Mouse (Mus musculus) cerebellum, adult 18-20 months (tissue): ENCODE measurements around the gene Gramd1a.

Experiments used
- DNase-seq, 2 experiments: peaks; one replicate each; pipeline ENCODE4 v3.0.0; 2021

Gramd1a gene

GRCm38 (mm10) chr7:31122641-31123631 lies 32.8 kb downstream of the Gramd1a start:
- DNase-seq: peak; percentile 87 to 93

DNA sequence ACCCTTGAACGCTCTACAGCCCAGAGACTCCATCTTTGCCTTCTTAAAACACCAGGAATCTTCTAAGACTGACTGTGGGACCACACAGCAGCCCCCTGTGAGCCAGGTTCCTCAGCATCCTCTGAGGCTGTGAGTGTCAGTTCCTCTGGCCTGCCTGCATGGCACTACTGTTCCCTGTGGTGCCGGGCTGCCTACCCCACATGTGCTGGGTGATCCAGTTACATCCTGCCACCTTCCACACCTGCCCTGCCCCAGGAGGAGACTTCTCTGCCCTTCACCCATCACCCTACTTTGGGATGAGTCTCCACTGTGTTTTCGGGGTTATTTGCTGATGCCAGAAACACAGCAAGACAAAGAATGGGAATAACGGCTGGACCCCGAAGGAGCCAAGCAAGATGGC lies 36.1 kb downstream of the Gramd1a start:
- DNase-seq: no peak

GRCm38 (mm10) chr7:31118486-31118885 lies 37.2 kb downstream of the Gramd1a start:
- peak; percentile 70 to 75 for DNase-seq

DNA sequence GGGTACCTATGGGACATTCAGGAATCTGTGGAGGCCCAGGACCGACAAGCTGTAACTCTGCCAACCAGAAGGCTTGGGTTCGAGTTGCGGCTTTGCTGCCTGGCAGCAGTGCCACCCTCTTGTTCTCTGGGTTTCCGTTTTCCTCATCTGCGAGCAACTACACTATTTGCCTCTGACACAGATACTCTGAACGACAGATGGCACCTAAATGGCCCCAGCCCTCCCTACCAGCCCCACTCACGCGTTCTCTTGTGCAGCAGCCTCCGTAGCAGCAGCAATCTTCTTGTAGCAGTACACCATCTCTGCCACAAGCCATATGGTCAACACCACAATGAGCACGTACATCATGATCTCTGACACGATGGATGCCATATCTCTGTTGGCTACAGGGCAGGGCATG lies 38.2 kb downstream of the Gramd1a start:
- peak; percentile 62 to 65 for DNase-seq

DNA sequence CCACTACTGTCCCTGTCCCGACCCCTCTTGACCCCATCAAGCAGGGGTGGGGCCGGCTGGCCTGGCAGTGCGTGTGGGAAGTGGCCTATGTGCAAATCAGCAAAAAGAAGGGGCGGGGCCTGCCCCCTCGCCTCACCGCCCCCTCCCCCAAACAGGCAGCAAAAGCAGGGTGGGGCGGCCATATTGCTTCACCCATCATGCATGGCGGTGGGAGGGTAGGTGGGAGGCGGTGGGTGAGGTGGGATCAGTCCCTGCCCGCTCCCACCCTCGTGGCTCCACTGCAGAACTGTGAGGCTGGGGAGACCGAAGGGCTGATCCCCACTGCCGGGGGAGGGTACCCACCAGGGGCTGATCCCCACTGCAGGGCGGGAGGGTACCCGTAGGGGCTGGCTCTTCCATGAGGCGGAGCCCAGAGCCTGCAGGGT lies 39.0 kb downstream of the Gramd1a start:
- DNase-seq: peak in 1 of 2 experiments; percentile 35

GRCm38 (mm10) chr7:31115587-31116043 lies 40.1 kb downstream of the Gramd1a start:
- peak; percentile 71 to 73 for DNase-seq

GRCm38 (mm10) chr7:31115182-31115581 lies 40.5 kb downstream of the Gramd1a start, which contains the start of gene Hpn:
TSS of gene Hpn (minus strand) at chr7:31115290.
- no peak for DNase-seq

DNA sequence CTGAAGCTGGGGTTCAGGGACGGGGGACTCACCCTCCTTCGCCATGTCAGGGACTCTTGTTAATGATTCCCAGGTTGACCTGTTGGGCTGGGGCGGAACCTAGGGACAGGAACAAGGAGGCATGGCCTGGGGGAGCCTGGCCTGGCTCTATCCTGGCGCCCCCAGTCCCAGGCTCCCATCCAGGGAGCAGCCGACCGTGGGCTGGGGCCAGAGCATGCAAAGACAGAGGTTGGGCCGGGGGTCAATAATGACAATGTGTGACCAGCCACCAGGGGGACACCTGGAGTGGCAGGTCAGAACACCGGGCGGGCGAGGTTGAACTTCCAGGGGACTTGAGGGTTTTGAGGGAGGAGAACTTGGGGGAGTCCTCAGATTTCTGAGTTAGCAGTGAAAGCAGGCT lies 41.0 kb downstream of the Gramd1a start:
- no peak for DNase-seq

GRCm38 (mm10) chr7:31113800-31114199 lies 41.9 kb downstream of the Gramd1a start:
- DNase-seq: no peak

DNA sequence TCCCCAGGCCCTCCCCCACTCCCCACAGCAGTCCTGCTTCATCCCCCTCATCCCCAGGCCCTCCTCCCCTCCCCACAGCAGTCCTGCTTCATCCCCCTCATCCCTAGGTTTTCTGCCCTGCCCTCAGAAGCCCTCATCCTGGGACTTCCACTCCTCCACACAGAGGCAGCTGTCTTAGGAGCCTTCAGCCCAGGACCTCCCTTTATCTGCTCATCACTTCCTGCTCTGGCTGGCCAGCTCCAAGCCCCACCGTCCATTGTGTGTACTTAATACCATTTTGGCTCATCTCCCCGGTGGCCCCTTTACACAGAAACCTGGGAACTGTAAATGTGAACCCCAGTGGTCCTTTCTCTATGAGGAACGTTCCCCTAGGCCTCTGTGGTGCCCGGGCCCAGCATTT lies 43.7 kb downstream of the Gramd1a start:
- DNase-seq: no peak

DNA sequence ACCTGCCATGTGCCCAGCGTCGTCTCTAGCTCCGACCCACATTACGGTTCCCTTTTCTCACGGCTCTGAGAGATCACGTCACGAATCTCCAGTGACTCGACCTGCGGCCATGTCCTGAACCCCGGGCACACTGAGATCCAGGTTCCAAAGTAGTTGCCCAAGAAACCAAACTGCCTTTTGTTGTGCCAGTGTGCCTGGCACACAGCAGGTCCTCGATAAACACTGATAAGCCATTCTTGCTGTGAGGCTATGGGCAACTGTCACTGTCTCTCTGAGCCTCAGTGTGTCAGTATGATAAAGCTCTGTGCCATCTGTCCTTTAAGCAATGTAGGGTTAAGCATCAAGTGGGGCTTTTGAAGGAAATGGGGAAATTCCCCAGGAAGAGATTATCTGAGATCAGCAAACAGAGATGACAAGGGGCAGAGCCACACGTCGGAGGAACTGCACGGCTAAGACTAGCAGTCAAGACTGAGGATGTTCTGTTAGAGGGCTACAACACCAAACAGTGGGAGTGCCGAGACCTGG lies 44.8 kb downstream of the Gramd1a start:
- DNase-seq: no peak

DNA sequence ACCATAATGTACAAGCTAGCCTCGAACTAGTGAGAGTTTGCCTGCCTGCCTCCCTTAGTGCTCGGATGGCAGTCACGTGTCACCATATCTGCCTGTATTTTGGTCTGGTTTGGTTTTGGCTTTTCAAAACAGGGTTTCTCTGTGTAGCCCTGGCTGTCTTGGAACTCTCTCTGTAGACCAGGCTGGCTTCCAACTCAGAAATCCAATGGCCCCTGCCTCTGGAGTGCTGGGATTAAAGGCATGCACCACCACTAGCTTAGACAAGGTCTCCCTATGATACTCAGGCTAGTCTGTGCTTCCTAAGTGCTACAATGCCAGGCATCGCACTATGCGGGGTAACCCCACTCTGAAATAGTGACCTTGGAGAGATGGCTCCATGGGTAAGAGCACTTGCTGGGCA lies 45.9 kb downstream of the Gramd1a start:
- DNase-seq: no peak

- DNase-seq: peak; percentile 71 to 81
These were observed 46.6 kb downstream of the Gramd1a start for GRCm38 (mm10) chr7:31109091-31109490.

DNA sequence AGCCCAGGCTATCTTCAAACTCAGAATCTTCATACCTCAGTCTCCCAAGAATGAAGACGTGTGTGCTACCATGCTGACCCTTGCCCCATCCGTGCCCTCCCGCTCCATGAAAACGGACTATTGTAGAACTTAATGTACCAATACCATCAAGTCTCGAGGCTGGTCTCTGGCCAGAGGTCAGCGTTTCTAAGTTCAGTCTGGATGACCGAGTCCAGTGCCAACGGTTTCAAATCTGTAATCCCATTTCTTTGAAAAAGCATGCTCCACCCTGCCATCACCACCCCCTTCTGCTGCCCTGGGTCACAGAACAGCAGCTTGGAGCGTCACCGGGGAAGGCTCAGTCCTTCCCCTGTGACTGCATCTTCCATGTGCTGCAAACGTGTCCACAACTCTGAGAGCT lies 47.9 kb downstream of the Gramd1a start:
- DNase-seq: no peak

DNA sequence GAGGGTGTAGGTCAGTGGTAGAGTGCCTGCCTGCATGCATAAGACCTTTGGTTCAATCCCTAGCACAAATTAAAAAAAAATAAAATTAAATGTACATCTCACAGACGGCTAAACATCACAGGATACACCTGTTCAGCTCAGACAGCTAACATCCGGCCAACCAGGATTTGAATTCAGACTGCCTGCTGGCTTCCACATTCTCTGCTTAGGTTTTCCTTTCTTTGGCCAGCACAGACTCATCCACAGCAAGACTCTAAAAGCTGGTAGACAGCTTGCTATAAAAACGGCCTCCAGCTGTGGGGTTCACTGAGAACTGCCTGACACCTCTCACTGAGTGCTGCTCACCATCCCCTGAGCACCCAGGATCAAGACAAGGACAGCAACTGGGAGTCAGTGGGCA lies 49.5 kb downstream of the Gramd1a start:
- DNase-seq: no peak

DNA sequence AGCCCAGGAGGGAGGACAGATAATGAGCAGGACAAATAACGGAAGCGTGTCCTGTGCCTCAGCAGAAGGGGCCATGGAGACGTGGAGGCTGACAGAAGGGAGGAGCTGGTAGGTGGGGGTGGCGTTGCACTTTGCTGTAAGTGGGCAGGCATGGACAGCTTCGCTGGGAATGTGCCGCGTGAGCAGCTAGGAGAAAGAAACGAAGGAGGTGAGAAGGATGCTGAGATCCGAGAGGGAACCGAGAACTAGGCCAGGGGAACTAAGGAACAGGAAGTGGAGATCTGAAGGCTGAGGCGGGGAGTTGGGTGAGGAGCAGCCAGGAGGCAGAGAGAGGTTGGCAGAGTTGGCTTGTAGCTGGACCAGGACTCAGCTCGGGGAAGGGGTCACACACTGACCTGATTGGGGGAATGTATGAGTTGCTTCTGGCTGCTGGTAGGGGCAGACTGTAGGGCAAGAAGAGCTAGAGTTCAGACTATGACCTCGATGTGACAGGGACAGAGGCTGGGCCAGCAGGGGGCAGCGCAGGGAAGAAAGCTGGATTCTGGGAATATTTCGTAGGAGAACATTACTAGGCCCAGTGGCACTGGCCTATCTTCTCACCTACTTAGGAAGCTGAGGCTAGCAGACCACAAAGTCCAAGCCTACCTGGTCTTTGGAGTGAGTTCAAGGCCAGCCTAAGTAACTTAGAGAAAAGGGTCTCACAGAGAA lies 50.5 kb downstream of the Gramd1a start:
- DNase-seq: peak; percentile 64 to 71

DNA sequence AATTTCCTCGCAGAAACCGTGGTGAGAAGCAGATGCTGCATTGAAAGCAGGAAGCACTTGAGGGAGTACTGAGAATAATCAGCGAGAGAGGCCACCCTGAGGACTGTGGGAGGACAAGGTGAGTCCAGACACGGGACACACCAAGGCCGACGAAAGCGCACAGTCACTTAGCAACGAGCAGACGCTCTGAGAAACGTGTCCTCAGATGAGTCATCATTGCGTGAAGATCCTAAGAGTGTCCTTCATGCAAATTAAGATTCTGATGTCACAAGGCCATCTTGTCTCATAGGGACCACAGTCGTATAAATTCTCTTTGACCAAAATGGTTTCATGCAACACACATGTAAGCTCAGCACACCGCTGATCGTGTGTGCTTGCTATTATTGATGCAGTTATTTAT lies 54.9 kb downstream of the Gramd1a start:
- no peak for DNase-seq

GRCm38 (mm10) chr7:31099612-31099982 lies 56.1 kb downstream of the Gramd1a start:
- peak in 1 of 2 experiments; percentile 39 for DNase-seq

- peak in 1 of 2 experiments; percentile 46 for DNase-seq
These were observed 56.7 kb downstream of the Gramd1a start for GRCm38 (mm10) chr7:31098697-31099611.

DNA sequence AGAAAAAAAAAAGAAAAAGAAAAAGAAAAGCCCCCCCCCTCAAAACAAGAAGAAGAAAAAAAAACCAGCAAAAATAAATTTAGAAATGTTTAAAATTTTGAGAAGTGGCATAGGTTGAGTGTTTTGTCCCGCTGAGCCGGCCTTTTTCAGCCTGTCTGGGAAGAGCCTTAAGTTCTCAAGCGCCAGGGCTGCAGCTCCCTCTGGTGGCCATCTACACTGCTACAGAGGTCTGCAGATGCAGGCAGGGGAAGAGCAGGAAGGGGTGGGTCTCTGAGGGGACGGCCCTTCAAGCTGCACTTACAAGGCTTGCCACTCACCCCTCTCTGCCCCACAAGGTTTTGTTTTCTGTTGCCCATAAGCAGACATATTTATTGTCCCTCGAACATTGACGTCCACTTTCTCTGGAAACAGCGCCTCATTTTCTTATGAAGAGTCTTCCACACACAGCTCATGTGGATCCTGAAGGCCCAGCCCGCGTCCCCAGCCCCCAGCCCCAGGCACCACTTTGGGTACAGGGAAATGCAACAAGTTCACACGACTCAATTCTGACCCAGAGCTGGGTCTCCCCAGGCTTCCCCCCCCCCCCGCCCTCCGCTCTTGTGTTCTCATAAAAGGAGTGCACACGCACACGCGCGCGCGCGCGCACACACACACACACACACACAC lies 58.0 kb downstream of the Gramd1a start:
- DNase-seq: peak; percentile 91 to 92

DNA sequence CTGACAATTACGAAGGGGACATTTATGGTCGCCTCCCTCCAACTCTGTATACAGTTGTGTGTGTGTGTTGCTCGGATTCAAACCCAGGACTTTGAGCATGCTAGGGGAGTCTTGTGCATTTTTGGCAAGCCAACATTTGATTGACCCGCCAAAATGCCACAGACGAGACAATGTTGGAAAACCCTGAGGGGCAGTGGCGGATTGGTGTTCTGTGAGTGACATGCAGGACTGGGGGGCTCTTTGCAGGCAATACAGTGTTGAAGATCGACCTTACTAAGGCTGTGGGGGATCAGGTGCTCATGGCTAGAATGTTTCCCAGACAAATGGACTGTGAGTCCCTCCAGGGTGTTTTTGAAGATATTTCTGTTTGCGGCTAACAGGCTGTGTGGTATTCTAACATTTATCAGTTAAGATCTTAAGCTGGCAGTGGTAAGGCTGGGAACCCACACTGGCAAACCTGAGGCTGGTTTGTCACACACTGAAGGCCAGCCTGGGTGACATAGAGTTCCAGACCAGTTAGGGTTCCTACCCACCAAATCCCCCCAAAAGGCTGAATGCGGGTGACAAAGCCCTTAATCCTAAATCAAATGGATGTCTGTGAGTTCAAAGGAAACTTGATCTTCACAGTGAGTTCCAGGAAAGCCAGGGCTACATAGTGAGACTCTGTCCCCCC lies 58.7 kb downstream of the Gramd1a start:
- no peak for DNase-seq
